In the genomic region with DNA sequence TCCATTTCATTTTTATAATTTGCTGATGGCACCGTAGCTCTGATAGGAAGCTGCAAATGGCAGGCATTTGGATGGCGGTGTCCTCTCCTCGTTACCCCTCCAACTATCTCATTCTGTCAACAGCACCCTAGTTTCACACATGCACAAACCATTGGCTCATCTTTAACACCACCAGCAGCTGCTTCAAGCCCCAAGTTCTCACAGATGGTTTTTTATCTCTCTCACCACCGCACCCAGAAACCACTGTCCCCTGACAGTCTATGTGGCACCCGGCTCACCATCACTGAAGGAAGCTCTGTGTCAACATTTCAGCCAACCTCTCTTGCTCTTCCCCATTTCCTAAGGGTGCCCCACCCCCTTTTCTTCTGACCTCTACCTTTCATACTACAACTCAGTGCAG, we compare ENCODE assay signal across 21 mouse cellular contexts.
"Had no signal": no experiment of that assay in that cellular context is flagged by ENCODE, and none has a peak within 500 bp of the region (broad histone marks: within the 10 kb centered on the region; RNA-seq: fewer than 3 reads in every experiment).

No protein-coding gene starts in this region.

- DNase-seq: kidney, adult 18-20 months; kidney, postnatal 25 days; layer of hippocampus, adult 9-11 months; liver, embryonic 13.5 days; lung, adult 2 months; lung, postnatal 14 days; lung, postnatal 4 days; midbrain, embryonic 14.5 days; retina, postnatal 1 day; right cerebral cortex, postnatal 25 days; spleen, adult 18-20 months; thymus, postnatal 36 days had no signal

- H3K36me3 ChIP-seq: neural tube, embryonic 13.5 days had no signal

- H3K9me3 ChIP-seq: limb, embryonic 12.5 days; limb, embryonic 15.5 days; liver, embryonic 13.5 days; megakaryocyte, embryonic 14.5 days; neural tube, embryonic 13.5 days; stomach, embryonic 15.5 days had no signal

- H3K27ac ChIP-seq: kidney, postnatal 0 days; layer of hippocampus, adult 2 months; limb, embryonic 12.5 days; limb, embryonic 15.5 days; liver, embryonic 13.5 days; neural tube, embryonic 13.5 days; stomach, embryonic 15.5 days had no signal

- H3K27me3 ChIP-seq: limb, embryonic 12.5 days; limb, embryonic 15.5 days; liver, embryonic 13.5 days; megakaryocyte, embryonic 14.5 days; neural tube, embryonic 13.5 days; stomach, embryonic 15.5 days had no signal

- H3K4me1 ChIP-seq: limb, embryonic 12.5 days; liver, embryonic 13.5 days; neural tube, embryonic 13.5 days; stomach, embryonic 15.5 days had no signal

- H3K4me2 ChIP-seq: limb, embryonic 12.5 days; limb, embryonic 15.5 days; liver, embryonic 13.5 days; midbrain, embryonic 11.5 days; neural tube, embryonic 13.5 days; stomach, embryonic 15.5 days had no signal

- ATAC-seq: inflammation-experienced regulatory T-cells, adult 6 months had no signal

- H3K9ac ChIP-seq: limb, embryonic 12.5 days; limb, embryonic 15.5 days; liver, embryonic 13.5 days; neural tube, embryonic 13.5 days; stomach, embryonic 15.5 days had no signal

- H3K4me3 ChIP-seq: layer of hippocampus, adult 2 months; limb, embryonic 12.5 days; limb, embryonic 15.5 days; liver, embryonic 13.5 days; megakaryocyte, embryonic 14.5 days; neural tube, embryonic 13.5 days; stomach, embryonic 15.5 days had no signal
